Mouse (Mus musculus) megakaryocyte, embryonic 14.5 days (primary cell): ENCODE data around the gene Tal1.

Experiments used
- FLI1 ChIP-seq: IDR thresholded peaks from 2 replicates; pipeline ENCODE4 v1.6.1; 2012; ENCODE audit warnings: low read length, inconsistent platforms, mixed read lengths
- GATA1 ChIP-seq: IDR thresholded peaks from 3 replicates; pipeline ENCODE4 v1.6.1; 2012; ENCODE audit warnings: mixed read lengths, low read length, inconsistent platforms, borderline replicate concordance

- TF ChIP-seq GATA1 = no peak
- no peak for TF ChIP-seq FLI1
Observed at GRCm38 (mm10) chr4:115096435-115097145, 40.4 kb downstream of the Tal1 start.
